Mouse (Mus musculus) frontal cortex, adult (tissue): Measurements from ENCODE around the gene Arf6.
A peak's percentile ranks its signal among the peaks of the same experiment; 100 is the strongest.
"Not testable (repeated sequence)": the region's sequence is repeated elsewhere in the genome, so short reads cannot be mapped to it uniquely, and the experiment has no call there.

Source experiments
- ATAC-seq: cut with Nextera tagmentation; 2 replicates; pipeline ENCODE4 v1.9.2; 2017; ENCODE audit warnings: mild to moderate bottlenecking, moderate library complexity, mixed read lengths; ENCODE audit not compliant: low TSS enrichment

Arf6 gene

DNA sequence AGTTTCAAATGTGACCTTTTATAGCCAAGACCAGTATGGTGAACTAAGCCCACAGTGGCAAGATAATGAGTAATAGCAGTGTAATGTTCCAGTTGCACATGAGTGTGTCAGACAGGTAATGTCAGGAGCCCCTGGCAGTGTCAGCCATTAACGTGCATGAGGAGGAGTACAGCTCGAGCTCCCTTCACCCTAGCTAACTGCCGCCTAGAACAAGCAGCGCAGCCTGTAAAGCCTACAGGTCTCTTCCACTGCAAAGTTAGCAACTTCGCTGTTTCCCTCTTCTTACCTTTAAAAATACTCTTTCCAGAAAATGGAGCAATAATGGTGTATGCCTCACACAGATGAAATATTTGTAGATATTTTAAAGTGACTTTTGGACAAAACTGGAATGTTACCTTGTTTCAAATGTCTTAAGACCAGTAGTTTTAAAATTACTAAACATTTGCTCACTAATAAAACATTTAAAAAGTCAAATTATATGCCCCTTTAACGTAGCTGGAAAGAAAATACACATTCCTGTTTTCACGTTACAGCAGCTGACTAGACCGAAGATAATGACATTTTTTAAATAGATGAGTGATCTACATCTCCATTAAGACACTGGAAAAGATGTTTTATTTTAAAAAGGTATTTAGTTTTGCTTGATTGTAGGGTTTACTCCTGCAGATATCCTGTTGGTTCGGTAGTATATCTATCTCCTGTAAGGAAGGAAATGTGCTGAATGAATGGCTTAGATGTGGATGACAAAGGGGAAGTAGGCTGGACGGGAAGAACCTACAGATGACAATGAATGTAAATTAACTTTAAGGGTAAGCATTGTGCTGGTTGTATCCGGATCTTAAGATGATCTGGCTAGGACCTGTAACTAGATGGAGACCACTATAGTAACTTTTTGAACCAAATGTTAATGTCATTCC is 2.2 kb downstream of the Arf6 start:
- no peak for ATAC-seq

DNA sequence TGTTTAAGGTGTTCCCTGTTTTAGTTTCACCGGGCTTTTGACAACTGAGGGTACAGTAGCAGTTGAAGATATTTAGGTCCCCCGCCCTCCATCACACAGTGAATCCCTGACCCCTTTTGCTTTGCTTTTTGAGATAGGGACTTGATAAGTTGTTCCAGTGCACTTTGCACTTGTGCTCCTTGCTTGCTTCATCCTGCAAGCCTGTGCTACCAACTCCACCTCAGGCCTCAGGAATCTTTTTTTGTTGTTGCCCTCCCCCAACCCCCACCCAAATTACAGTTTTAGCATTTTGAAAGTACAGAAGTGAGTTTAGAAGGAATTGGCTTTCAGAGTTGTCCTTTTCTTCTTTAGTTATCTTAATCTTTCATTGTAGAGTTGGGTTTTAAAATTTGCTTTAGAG is 4.2 kb downstream of the Arf6 start:
- ATAC-seq: no peak

DNA sequence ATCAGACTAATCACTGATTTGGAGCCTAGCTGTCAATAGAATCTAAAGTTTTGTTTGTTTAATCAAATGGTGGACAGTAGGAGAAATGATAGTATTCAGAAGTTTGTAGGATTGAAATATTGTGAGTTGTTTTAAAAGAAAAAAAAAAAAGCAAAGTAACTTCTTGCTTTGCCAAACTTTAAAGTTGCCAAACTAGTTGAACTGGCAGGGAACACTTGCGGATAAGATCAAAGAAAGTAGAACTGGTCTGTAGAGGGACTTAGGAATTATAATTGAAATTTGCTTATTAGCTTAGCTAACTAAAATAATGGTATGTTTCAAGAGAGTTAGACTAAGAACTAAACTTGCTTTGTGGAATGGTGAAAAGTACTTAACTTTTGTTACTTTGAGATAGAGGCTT is 5.2 kb downstream of the Arf6 start:
- no peak for ATAC-seq

- not testable (repeated sequence) for ATAC-seq
Observed at GRCm38 (mm10) chr12:69377636-69378035, 5.7 kb downstream of the Arf6 start.

DNA sequence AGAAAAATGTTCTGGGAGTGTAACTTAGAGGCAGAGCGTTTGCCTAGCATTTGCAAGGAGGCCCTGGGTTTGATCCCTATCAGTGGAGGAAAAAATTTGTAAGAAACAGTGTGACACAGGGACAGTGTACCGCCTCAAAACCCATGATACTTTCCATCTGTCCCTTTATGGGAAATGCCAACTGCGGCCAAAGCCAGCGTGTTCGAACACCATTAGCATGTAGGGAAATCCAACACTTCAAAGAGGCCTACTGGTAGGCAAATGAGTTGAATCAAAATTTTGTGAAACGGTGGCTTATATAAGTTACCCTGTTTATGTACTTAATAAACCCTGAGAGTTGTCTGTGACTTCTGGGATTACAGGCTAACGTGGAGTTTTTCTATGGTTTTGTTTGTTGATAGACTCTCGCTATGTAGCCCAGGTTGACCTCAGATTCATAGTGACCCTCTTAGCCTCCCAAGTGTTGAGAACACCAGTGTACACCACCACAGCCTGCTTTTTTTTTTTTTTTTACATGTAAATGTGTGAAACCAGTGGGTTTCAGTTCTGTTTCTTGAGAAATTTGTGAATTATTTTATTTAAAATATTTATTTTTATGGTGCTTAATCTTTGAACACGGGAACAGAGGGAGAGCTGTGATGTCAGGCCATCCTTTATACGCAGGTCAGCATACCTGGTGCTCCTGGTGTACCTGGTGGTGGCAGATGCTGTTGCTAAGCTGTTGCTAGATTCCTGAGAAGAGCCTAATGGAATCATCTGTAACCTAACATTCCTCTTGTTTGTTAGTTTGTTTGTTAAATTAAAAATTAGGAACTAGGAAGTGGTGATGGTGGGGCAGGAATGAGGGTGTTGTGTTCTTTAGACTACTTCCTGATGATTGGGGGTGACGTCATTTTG is 6.9 kb downstream of the Arf6 start:
- no peak for ATAC-seq

- no peak for ATAC-seq
Observed at GRCm38 (mm10) chr12:69382880-69383279, 10.9 kb downstream of the Arf6 start.

DNA sequence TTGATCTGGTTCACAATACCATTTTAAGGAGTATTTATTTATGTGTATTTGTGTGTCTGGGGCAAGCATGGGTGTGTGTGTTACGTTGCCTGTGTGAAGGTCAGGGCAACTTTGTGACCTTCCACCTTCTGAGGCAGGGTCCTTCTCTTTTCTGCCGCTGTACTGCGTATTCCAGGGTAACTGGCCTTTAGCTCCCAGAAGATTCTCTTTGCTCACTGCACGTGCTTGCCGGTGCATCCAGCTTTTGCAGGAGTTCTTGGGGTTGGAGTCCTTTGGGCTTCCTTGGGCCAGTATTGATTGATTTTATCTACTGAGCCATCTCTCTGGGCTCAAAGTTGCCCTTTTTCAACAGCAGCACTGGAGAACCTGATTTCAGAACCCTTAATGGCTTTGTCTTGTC is 12.7 kb downstream of the Arf6 start:
- no peak for ATAC-seq

DNA sequence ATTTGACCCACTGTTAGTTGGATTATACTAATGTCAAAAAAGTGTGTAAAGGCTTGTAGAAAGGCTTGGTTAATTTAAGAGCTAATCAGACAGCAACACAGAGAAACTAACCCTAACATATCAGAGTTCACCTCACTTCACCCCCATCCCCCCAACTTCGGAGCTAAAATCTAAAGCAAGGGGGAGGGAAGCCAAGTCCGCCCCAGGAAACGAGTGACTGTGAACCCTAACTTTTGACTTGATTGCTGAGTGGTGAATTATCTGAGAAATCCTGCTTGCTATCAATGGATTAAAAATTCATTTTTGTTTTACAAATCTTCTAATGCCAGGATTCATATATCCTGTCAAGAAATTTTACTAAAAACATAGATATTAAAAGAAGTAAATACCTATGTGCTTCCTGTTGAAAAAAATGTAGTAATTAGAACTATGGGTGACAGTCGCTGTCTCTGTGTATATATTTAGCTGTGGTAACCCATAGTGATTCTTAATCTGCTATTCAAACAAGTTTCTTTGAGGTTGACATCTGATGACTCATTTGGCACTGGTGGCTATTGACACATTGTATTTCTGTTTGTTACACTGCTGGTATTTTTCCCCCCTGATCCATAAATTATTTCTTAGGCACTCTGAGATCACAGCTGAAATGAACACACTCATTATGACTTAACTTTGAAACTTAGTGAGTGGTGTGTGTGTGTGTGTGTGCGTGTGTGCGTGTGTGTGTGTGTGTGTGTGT is 13.8 kb downstream of the Arf6 start:
- ATAC-seq: no peak

DNA sequence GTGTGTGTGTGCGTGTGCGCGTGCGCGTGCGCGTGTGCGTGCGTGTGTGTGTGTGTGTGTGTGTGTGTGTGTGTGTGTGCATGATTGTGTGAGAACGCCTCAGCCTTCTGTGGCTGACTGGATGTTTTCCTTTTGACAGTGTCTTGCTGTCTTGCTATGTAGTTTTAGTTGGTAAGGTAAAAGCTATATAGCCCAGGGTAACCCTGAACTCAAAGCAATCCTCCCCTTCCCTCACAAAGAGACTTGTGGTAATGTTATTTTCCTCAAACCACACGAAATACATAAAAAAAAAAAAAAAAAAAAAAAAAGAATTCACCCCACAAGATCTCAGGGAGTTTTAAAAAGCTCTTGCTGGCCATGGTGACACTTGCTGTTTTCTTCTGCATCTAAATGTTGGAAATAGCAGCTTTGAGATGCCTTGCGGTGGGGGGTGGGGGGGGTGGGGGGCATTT is 14.4 kb downstream of the Arf6 start:
- not testable (repeated sequence) for ATAC-seq

GRCm38 (mm10) chr12:69388321-69388869 is 16.4 kb downstream of the Arf6 start:
- no peak for ATAC-seq

DNA sequence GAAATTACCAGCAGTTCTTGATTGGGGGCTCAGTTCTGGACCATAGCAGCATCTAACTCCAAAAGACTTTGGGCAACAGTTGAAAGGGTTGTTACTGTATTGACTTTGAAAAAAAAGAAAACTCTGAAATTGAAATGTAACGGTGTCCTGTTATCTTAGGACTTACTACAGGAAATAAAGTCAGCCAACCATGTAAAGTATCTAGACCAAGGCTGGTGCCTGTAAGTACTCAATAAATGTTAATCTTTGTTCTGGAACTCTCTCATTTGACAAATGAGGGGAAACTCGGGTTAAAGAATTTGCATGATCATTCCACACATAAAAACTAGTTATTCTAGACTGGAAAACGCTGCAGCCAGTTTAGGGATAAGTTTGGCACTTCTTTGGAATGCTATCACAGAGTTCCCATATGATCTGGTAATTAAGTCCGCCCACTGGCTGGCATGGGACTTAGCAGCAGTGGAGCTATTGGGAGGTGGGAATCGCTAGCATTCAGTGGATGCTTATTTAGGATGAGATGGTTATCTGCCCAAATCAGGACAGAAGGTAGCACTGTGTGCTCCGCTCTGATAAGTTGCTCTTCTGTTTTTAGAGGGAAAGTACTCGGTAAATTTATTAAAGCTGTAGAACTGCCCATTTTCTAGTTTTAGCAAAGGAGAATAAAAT is 17.5 kb downstream of the Arf6 start:
- peak; percentile 85 for ATAC-seq

DNA sequence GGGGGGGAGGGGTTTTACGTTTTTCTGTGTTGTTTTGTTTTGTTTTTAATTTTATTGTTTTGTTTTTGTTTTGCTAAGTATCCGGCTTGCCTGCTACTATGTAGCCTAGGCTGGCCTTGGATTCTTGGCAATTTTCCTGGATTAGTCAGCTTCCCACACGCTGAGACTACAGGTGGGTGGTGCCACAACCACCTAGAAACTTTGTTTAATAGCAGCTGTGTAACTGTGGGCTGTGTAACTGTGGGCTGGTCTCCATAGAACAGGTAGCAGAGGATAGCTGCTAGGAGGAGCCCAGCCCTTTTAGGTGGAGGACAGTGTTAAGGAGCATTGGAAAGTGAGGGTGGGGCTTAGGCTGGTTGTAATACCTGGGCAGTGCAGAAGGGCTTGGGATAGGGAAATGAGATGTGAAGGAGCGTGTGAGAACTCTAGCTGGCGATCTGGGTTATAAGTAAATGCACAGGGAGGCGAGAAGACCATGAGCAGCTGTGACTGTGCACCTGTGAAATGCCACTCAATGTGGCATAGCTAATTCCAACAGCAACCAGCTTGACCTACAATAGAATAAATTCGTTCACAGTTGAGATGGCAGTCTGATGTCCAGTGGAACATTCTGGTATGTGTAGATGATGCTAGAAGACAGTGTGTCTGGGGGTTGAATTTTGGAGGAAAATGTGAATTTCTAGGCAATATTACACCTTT is 18.2 kb downstream of the Arf6 start:
- ATAC-seq: no peak

DNA sequence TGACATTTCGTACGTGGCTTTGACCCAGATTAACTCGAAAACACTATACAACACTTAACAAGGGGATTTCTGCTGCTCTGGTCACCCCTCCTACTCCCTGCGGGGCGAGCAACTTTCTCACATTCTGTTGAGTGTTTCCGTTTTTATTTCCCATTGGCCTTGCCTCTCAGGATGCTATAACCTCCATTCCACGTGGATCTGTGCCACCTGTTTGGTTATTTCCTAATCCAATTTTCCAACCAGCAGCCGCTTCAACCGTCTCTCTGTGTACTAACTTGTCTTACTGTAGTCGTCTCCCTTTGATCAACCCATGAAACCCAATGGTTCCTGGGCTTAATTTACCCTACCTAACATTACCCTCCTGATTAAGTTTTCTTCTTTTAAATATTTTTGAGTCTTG is 21.1 kb downstream of the Arf6 start:
- ATAC-seq: no peak

DNA sequence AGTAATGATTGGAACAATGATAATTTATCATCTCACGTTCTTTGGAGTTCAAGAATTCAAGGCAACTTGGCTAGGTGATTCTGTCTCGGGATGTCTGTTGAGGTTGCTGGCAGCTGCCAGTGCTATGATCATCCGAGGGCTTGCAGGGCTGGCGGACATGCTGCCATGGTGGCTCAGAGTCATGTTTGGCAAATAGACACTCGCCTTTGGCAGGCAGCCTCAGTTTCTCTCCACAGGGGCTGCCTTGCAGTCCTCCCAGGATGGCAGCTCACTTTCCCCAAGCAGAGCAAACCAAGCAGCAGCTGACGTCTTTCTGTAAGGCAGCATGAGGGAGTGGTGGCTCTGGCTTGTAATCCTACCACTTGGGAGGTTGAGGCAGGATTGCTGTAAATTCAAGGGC is 22.5 kb downstream of the Arf6 start:
- no peak for ATAC-seq

GRCm38 (mm10) chr12:69400367-69400766 is 28.4 kb downstream of the Arf6 start:
- ATAC-seq: no peak

- ATAC-seq: no peak
Observed at GRCm38 (mm10) chr12:69400871-69401286, 28.9 kb downstream of the Arf6 start.

DNA sequence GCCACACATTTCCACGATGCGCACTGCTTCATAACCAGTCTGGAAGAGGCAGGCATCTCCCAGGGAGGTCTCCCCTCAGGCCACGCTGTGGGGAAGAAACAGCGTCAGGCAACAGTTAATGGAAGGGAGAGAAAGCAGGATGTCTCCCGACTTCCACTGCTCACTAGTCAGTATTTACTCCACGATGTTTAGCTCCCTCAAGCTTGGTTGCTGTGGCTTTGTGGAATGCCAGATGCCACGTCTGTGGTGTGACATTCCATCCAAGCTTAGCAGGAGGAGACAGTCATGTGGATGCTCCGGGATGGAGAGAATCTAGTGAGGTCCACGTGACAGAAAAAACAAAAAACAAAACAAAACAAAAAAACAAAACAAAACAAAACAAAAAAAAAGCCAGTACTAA is 30.1 kb downstream of the Arf6 start:
- no peak for ATAC-seq

- no peak for ATAC-seq
Observed at GRCm38 (mm10) chr12:69402594-69403167, 30.7 kb downstream of the Arf6 start.

DNA sequence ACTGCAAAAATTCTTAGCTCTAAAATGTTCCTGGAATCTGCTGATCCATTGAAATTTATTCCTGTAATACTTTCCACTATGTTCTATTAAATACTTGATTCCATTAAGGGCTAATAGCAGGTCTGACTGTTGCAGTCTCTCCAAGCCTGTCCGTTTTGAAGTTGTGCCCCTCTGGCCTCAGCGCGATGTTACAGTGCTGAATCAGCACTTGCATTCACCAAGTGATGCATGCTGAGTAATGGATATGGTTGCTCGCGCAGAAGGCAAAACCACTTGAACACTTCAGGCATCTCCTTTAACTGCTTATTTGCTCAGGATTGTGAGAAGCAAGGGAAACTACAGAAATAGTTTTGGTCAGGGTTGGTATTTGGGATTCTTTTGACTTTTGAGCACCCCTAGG is 38.8 kb downstream of the Arf6 start:
- no peak for ATAC-seq

DNA sequence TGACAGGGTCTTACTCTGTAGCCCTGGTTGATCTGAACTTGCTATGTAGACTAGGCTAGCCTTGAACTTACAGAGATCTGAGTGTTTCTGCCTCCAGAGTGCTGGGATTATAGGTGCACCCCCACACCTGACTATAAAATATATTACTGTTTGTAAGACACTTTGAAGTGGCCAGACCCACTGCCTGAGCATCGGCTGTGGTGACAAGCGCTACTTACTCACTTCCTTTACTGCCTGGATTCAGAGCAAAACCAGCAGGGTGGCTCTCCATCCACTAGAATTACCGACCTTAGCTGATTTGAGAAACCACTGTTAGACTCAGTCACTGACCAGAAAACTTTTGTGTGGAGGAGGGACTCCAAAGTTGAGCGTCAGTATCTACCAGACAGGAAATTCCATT is 40.0 kb downstream of the Arf6 start:
- no peak for ATAC-seq
